Mouse (Mus musculus): ENCODE results near the gene Osbp2. TPM values are rescaled to one million over a fixed set of nuclear protein-coding genes. Genes with fewer than 3 reads are reported as not detected.

Osbp2 gene
- total and polyA plus RNA-seq, 3 experiments: 0.22 TPM; not detected in 2

GRCm38 (mm10) chr11:3823378-3823777 is 40.3 kb downstream of the Osbp2 start:
- H3K9me3 ChIP-seq (replicated peaks): peaks cover 8% of the 10 kb centered on the region
- H3K27me3 ChIP-seq (ENCODE audit: insufficient read depth, low read length): no peaks in the 10 kb centered on the region; the same call in 1 of the 2 replicates
- DNase-seq (ENCODE audit: low spot score) (no peak), ATAC-seq (ENCODE audit: extremely low read depth, insufficient number of reproducible peaks, low FRiP score, poor library complexity, severe bottlenecking) (no peak)
- no peak overlapping the region for H3K4me3 ChIP-seq (ENCODE audit: low read depth, low read length)
- H3K36me3 ChIP-seq (replicated peaks): no peaks in the 10 kb centered on the region
- TF ChIP-seq GATA1 (IDR thresholded peaks at IDR 0.05; ENCODE audit: borderline replicate concordance, low read length): no peak
- TF ChIP-seq GATA2 (IDR thresholded peaks at IDR 0.05; ENCODE audit: borderline replicate concordance, low read depth, low read length): no peak
- TF ChIP-seq TAL1 (conservative IDR thresholded peaks at IDR 0.05; ENCODE audit: low read depth, low read length): no peak
- no peak for TF ChIP-seq POLR2AphosphoS5 (IDR thresholded peaks at IDR 0.05; ENCODE audit: insufficient replicate concordance, low read depth, low read length)
- TF ChIP-seq CTCF (IDR thresholded peaks at IDR 0.05; ENCODE audit: low read depth, low read length): no peak
- H3K4me1 ChIP-seq (ENCODE audit: insufficient read depth, low read depth, low read length): no peaks in the 10 kb centered on the region

- TF ChIP-seq GATA1 (IDR thresholded peaks at IDR 0.05; ENCODE audit: borderline replicate concordance, low read length): no peak
- TF ChIP-seq TAL1 (conservative IDR thresholded peaks at IDR 0.05; ENCODE audit: low read depth, low read length): no peak
- no peak for TF ChIP-seq CTCF (IDR thresholded peaks at IDR 0.05; ENCODE audit: low read depth, low read length)
- no peak for TF ChIP-seq POLR2AphosphoS5 (IDR thresholded peaks at IDR 0.05; ENCODE audit: insufficient replicate concordance, low read depth, low read length)
- TF ChIP-seq GATA2 (IDR thresholded peaks at IDR 0.05; ENCODE audit: borderline replicate concordance, low read depth, low read length): no peak
- Histone ChIP-seq H3K9me3 (replicated peaks) (no peaks in the 10 kb centered on the region), H3K36me3 (replicated peaks) (no peaks in the 10 kb centered on the region), H3K4me1 (ENCODE audit: insufficient read depth, low read depth, low read length) (no peaks in the 10 kb centered on the region), H3K27me3 (ENCODE audit: insufficient read depth, low read length) (no peaks in the 10 kb centered on the region; the same call in 1 of the 2 replicates), H3K4me3 (ENCODE audit: low read depth, low read length) (no peak overlapping the region)
- no peak for ATAC-seq (ENCODE audit: extremely low read depth, insufficient number of reproducible peaks, low FRiP score, poor library complexity, severe bottlenecking)
- no peak for DNase-seq (ENCODE audit: low spot score)
Measured at GRCm38 (mm10) chr11:3817986-3818758, 45.5 kb downstream of the Osbp2 start.

GRCm38 (mm10) chr11:3815951-3816350 is 47.8 kb downstream of the Osbp2 start:
- no peaks in the 10 kb centered on the region; the same call in 1 of the 2 replicates for H3K27me3 ChIP-seq (ENCODE audit: insufficient read depth, low read length)
- ATAC-seq (ENCODE audit: extremely low read depth, insufficient number of reproducible peaks, low FRiP score, poor library complexity, severe bottlenecking) (no peak), DNase-seq (ENCODE audit: low spot score) (no peak)
- no peak overlapping the region for H3K4me3 ChIP-seq (ENCODE audit: low read depth, low read length)
- TF ChIP-seq CTCF (IDR thresholded peaks at IDR 0.05; ENCODE audit: low read depth, low read length) (no peak), GATA1 (IDR thresholded peaks at IDR 0.05; ENCODE audit: borderline replicate concordance, low read length) (no peak), GATA2 (IDR thresholded peaks at IDR 0.05; ENCODE audit: borderline replicate concordance, low read depth, low read length) (no peak), POLR2AphosphoS5 (IDR thresholded peaks at IDR 0.05; ENCODE audit: insufficient replicate concordance, low read depth, low read length) (no peak), TAL1 (conservative IDR thresholded peaks at IDR 0.05; ENCODE audit: low read depth, low read length) (no peak)
- H3K36me3 ChIP-seq (replicated peaks): no peaks in the 10 kb centered on the region
- H3K4me1 ChIP-seq (ENCODE audit: insufficient read depth, low read depth, low read length): no peaks in the 10 kb centered on the region
- no peaks in the 10 kb centered on the region for H3K9me3 ChIP-seq (replicated peaks)

GRCm38 (mm10) chr11:3813340-3813739 is 50.4 kb downstream of the Osbp2 start:
- TF ChIP-seq POLR2AphosphoS5 (IDR thresholded peaks at IDR 0.05; ENCODE audit: insufficient replicate concordance, low read depth, low read length) (no peak), TAL1 (conservative IDR thresholded peaks at IDR 0.05; ENCODE audit: low read depth, low read length) (no peak), GATA2 (IDR thresholded peaks at IDR 0.05; ENCODE audit: borderline replicate concordance, low read depth, low read length) (no peak), CTCF (IDR thresholded peaks at IDR 0.05; ENCODE audit: low read depth, low read length) (no peak), GATA1 (IDR thresholded peaks at IDR 0.05; ENCODE audit: borderline replicate concordance, low read length) (no peak)
- Histone ChIP-seq H3K9me3 (replicated peaks) (no peaks in the 10 kb centered on the region), H3K4me1 (ENCODE audit: insufficient read depth, low read depth, low read length) (no peaks in the 10 kb centered on the region), H3K4me3 (ENCODE audit: low read depth, low read length) (no peak overlapping the region), H3K27me3 (ENCODE audit: insufficient read depth, low read length) (no peaks in the 10 kb centered on the region), H3K36me3 (replicated peaks) (no peaks in the 10 kb centered on the region)
- no peak for ATAC-seq (ENCODE audit: extremely low read depth, insufficient number of reproducible peaks, low FRiP score, poor library complexity, severe bottlenecking)
- no peak for DNase-seq (ENCODE audit: low spot score)

GRCm38 (mm10) chr11:3808162-3808561 is 55.5 kb downstream of the Osbp2 start:
- H3K4me3 ChIP-seq (ENCODE audit: low read depth, low read length): no peak overlapping the region
- DNase-seq (ENCODE audit: low spot score): no peak
- H3K27me3 ChIP-seq (ENCODE audit: insufficient read depth, low read length): no peaks in the 10 kb centered on the region
- no peak for TF ChIP-seq POLR2AphosphoS5 (IDR thresholded peaks at IDR 0.05; ENCODE audit: insufficient replicate concordance, low read depth, low read length)
- no peak for TF ChIP-seq GATA2 (IDR thresholded peaks at IDR 0.05; ENCODE audit: borderline replicate concordance, low read depth, low read length)
- H3K36me3 ChIP-seq (replicated peaks): no peaks in the 10 kb centered on the region
- H3K4me1 ChIP-seq (ENCODE audit: insufficient read depth, low read depth, low read length): no peaks in the 10 kb centered on the region
- no peaks in the 10 kb centered on the region for H3K9me3 ChIP-seq (replicated peaks)
- ATAC-seq (ENCODE audit: extremely low read depth, insufficient number of reproducible peaks, low FRiP score, poor library complexity, severe bottlenecking): no peak

GRCm38 (mm10) chr11:3805362-3805761 is 58.3 kb downstream of the Osbp2 start:
- TF ChIP-seq POLR2AphosphoS5 (IDR thresholded peaks at IDR 0.05; ENCODE audit: insufficient replicate concordance, low read depth, low read length) (no peak), CTCF (IDR thresholded peaks at IDR 0.05; ENCODE audit: low read depth, low read length) (peak; percentile 85), TAL1 (conservative IDR thresholded peaks at IDR 0.05; ENCODE audit: low read depth, low read length) (no peak), GATA2 (IDR thresholded peaks at IDR 0.05; ENCODE audit: borderline replicate concordance, low read depth, low read length) (no peak)
- H3K4me3 ChIP-seq (ENCODE audit: low read depth, low read length): no peak overlapping the region
- H3K36me3 ChIP-seq (replicated peaks): no peaks in the 10 kb centered on the region
- H3K4me1 ChIP-seq (ENCODE audit: insufficient read depth, low read depth, low read length): no peaks in the 10 kb centered on the region
- ATAC-seq (ENCODE audit: extremely low read depth, insufficient number of reproducible peaks, low FRiP score, poor library complexity, severe bottlenecking): no peak
- no peaks in the 10 kb centered on the region for H3K9me3 ChIP-seq (replicated peaks)
- DNase-seq (ENCODE audit: low spot score): no peak
- H3K27me3 ChIP-seq (ENCODE audit: insufficient read depth, low read length): no peaks in the 10 kb centered on the region
